Mouse (Mus musculus) ES-E14 (cell line): ENCODE measurements around the gene Tnrc18. TPM values are rescaled to one million over a fixed set of nuclear protein-coding genes. Genes with fewer than 3 reads are reported as not detected.

Source experiments
- DNase-seq: peaks from one replicate; pipeline ENCODE4 v3.0.0-alpha.2; 2013; ENCODE audit warnings: low read depth, low spot score
- H3K27ac ChIP-seq: 2 replicates; pipeline ENCODE4 v1.5.1; 2012; ENCODE audit warnings: low read depth, mild to moderate bottlenecking, low read length, moderate library complexity, mixed read lengths; ENCODE audit not compliant: poor library complexity, insufficient read depth, severe bottlenecking
- H3K36me3 ChIP-seq: 2 replicates; pipeline ENCODE4 v1.6.1; 2012; ENCODE audit warnings: mild to moderate bottlenecking, low read length, moderate library complexity, mixed read lengths; ENCODE audit not compliant: control insufficient read depth, poor library complexity, insufficient read depth, severe bottlenecking
- H3K4me1 ChIP-seq, 2 experiments: fragments of 150-350 bp in 1 of 2; sonication (generic) in 1 of 2; 2 replicates each; pipeline ENCODE4 v1.6.1; 2012; ENCODE audit warnings: low read length in 2 of 2, mild to moderate bottlenecking in 1 of 2, mixed read lengths in 1 of 2; ENCODE audit not compliant: control insufficient read depth in 2 of 2, insufficient read depth in 2 of 2, poor library complexity in 1 of 2
- H3K4me3 ChIP-seq, 2 experiments: fragments of 150-350 bp in 1 of 2; sonication (generic) in 1 of 2; 2 replicates each; pipeline ENCODE4 v1.5.1; 2012; ENCODE audit warnings: low read length in 2 of 2, low read depth in 1 of 2, mild to moderate bottlenecking in 1 of 2, mixed read lengths in 1 of 2; ENCODE audit not compliant: insufficient read depth in 1 of 2, poor library complexity in 1 of 2, severe bottlenecking in 1 of 2
- H3K9ac ChIP-seq: 2 replicates; pipeline ENCODE4 v1.6.1; 2012; ENCODE audit warnings: low read depth, mild to moderate bottlenecking, low read length, mixed read lengths; ENCODE audit not compliant: poor library complexity, insufficient read depth, severe bottlenecking
- H3K9me3 ChIP-seq: fragments of 150-350 bp; sonication (generic); 2 replicates; pipeline ENCODE4 v1.6.1; 2012; ENCODE audit warnings: low read depth, mild to moderate bottlenecking, low read length; ENCODE audit not compliant: control insufficient read depth, insufficient read depth
- CHD2 ChIP-seq: IDR thresholded peaks from 2 replicates; pipeline ENCODE4 v1.6.1; 2014; ENCODE audit warnings: mild to moderate bottlenecking, low read depth, low read length, inconsistent platforms
- HCFC1 ChIP-seq: IDR thresholded peaks from 2 replicates; pipeline ENCODE4 v1.6.1; 2012; ENCODE audit warnings: low read length, inconsistent platforms, borderline replicate concordance; ENCODE audit not compliant: insufficient read depth
- MAFK ChIP-seq: IDR thresholded peaks from 2 replicates; pipeline ENCODE4 v1.6.1; 2014; ENCODE audit warnings: mild to moderate bottlenecking, low read depth, low read length, inconsistent platforms; ENCODE audit not compliant: insufficient read depth
- ZC3H11A ChIP-seq: IDR thresholded peaks from 2 replicates; pipeline ENCODE4 v1.6.1; 2012; ENCODE audit warnings: low read depth, mild to moderate bottlenecking, inconsistent platforms, low read length, borderline replicate concordance
- ZNF384 ChIP-seq: IDR thresholded peaks from 2 replicates; pipeline ENCODE4 v1.6.1; 2012; ENCODE audit warnings: low read depth, low read length, inconsistent platforms
- in situ Hi-C, 2 experiments: fragments of 600-800 bp; cut with MboI; formaldehyde crosslinking; loops; one replicate each; pipeline ENCODE4 v1.15.1; 2025; ENCODE audit warnings: low sequenced_read_pairs in 2 of 2, inconsistent platforms in 1 of 2; ENCODE audit not compliant: unreplicated experiment in 2 of 2
- total RNA-seq: library from RNA; depleted of rRNA; stranded (reverse); fragments of 300-350 nt; gene quantifications from 2 replicates; pipeline ENCODE4 v1.2.3, GENCODE M21; 2012

Tnrc18 gene
- total RNA-seq, 1 experiment = 20.7 TPM

- no peaks in the 10 kb centered on the region for H3K36me3 ChIP-seq
- peak overlapping the region; percentile 68 for H3K27ac ChIP-seq
- no peaks in the 10 kb centered on the region for H3K9me3 ChIP-seq
- DNase-seq = no peak
- in situ Hi-C loops = no loop called here
- 0 out of 2 replicates have a peak, but pooled peaks have one; percentile 47 for TF ChIP-seq ZNF384
- TF ChIP-seq CHD2 = no peak
- peak; percentile 64; the same call in 1 of the 2 replicates for TF ChIP-seq HCFC1
- peaks cover 9 to 19% of the 10 kb centered on the region in 2 experiments; a peak in 3 of 4 replicates for H3K4me1 ChIP-seq
- H3K4me3 ChIP-seq = peak overlapping the region; percentile 66 to 82
- H3K9ac ChIP-seq = peak overlapping the region; percentile 85
Measured at GRCm38 (mm10) chr5:142821266-142821973, 4.0 kb upstream of the Tnrc18 start.

DNA sequence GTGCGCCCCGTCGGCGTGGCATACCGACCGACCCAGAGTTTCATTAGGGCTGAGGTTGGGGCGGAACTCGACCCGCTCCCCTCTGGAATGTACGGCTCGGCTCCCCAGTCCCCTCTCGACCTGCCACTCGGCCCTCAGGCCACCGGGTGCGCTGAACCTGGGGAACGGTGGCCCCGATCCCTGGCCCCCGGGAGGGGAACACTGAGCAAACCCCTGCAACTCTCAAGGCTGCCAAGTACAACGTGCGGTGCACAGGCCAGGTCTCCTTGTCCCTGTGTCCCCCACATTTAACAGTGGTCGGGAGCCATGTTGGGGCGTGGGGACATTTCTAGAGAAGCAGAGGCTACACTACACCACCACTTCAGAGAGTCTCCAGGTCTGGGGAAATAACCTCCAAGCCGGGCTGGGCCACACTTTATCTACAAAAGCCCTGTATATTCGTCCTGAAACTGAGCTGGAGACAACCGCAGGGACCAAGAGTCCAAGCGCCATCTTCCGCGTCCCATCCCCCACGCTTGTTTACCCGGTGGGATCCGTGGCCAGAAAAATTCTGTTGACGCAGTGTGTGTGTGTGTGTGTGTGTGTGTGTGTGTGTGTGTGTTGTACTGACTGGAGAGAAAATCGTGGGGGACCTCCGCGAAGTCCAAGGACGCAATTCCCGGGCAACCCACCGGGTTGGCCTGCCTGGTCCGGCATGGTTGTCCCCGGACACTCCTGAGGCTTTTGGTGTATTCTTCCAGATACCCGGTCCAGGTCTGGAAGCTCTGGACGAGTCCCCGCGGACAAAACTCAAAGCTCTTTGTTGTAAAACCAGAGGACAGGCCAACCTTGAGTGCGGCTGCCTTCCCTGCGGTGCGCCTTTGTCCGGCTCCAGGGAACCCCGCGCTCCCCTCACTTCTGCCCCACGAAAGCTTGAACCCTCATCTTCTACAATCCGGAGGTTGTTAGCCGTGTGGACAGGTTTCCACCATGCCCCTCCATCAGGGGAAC lies 3.1 kb upstream of the Tnrc18 start:
- no peaks in the 10 kb centered on the region for H3K36me3 ChIP-seq
- peak overlapping the region; percentile 66 to 82 for H3K4me3 ChIP-seq
- peak overlapping the region; percentile 47; the same call in 1 of the 2 replicates for H3K27ac ChIP-seq
- no peaks in the 10 kb centered on the region for H3K9me3 ChIP-seq
- H3K9ac ChIP-seq = peak overlapping the region; percentile 85
- no peak for DNase-seq
- H3K4me1 ChIP-seq = peaks cover 5 to 14% of the 10 kb centered on the region in 2 experiments; a peak in 3 of 4 replicates
- in situ Hi-C loops = no loop called here
- TF ChIP-seq HCFC1 (no peak), ZC3H11A (no peak), CHD2 (no peak), MAFK (no peak), ZNF384 (no peak)

DNA sequence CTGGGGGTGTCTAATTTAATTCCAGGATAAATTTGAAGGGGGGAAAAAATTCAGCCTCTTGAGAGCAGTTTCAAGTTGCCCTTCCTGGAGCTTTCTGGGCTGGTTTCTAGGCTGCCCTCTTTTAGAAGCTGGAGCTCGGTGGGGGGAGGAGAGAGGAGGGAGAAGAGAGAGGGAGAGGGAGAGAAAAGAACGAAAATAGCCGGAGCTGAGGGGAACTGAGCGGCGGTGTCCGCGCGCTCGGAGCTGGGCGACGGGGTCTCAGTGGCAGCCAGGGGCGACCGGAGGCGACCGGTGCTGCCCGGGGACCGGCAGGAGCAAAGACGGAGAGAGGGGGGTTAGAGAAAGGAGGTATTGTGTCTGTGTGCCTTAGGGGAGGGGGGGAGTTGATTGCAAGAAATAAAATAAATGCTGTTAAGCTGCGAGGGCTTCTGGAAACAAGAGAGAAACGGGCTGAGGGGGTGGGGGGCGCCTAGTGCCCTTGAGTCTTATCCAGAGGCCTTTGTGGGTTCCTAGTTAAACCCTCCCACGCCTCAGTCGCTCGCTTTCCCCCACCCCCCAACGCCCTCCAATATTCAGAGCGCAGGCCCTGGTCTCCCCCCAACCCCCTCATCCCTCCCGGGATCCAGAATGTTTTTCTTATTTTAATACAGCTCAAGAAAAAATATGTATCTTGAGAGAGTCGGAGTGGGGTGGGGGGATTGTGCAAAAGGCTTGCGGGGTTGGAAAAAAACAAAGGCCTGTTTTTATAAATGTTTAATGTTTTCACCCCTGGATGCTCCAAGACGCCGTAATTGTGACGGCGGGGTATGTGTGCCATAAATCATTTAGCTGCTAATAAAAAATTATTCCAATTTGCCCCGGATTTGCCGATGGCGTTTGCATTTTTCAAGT lies 2.2 kb upstream of the Tnrc18 start:
- in situ Hi-C loops = no loop called here
- Histone ChIP-seq H3K36me3 (no peaks in the 10 kb centered on the region), H3K27ac (peak overlapping the region; percentile 79), H3K4me1 (peaks cover 5 to 9% of the 10 kb centered on the region in 2 experiments; a peak in 2 of 4 replicates), H3K9me3 (no peaks in the 10 kb centered on the region), H3K4me3 (peak overlapping the region; percentile 66 to 82), H3K9ac (peak overlapping the region; percentile 62)
- no peak for DNase-seq
- no peak for TF ChIP-seq CHD2
- no peak for TF ChIP-seq ZC3H11A
- no peak for TF ChIP-seq MAFK
- TF ChIP-seq ZNF384 = no peak
- no peak for TF ChIP-seq HCFC1
